Mouse (Mus musculus): ENCODE data around the gene Tbc1d2b. TPM values are rescaled to one million over a fixed set of nuclear protein-coding genes. Genes with fewer than 3 reads are reported as not detected.

The Tbc1d2b gene
- polyA plus RNA-seq, 1 experiment from 2014 or later = 19.0 TPM

DNA sequence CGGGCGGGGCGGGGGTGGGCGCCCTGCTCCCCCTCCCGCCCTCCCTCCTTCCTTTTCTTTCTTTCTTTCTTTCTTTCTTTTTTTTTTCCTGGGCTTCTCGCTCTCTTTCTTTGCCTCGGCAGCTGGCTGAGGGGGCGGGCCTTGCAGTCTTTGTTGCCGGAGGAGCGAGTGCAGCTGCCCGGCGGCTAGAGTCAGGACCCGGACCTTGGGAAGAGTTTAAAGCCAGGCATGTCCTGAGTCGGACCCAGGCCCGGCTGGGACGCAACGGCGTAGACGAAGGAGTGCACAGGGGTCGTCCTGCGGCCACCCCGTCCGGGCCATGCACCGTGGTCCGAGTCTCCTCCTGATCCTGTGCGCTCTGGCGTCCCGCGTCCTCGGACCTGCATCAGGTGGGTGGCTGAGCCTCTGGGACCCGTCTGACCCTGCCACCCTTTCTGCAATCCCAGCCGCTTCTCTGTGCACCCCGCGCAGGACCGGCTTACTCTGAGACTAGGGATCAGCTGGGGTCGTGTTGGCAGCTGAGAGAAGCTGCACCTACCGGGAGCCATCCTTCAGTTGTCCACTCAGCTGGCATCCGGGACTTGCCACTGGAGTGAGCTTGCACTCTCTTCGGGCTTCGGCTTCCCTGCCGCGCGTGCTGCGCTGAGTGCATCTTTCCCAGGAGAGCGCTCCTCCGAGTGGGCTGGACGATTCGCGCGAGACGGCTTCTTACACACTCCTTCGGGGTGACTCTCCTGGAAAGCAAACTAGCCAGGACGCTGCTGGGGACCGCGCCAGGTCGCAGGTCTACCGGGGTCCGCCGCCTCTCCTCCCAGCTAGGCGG lies 107.5 kb downstream of the Tbc1d2b start, which contains the start of gene Adamts7:
Gene Adamts7, plus strand, starts transcription at position 144 of the 823 bp plus-strand sequence.
- Histone ChIP-seq H3K4me1 (peaks cover 11% of the 10 kb centered on the region; the same call in 1 of the 2 replicates), H3K27me3 (no peaks in the 10 kb centered on the region), H3K9me3 (no peaks in the 10 kb centered on the region), H3K4me2 (replicated peaks) (peak within 1 kb of the TSS; percentile 86), H3K36me3 (no peaks in the 10 kb centered on the region), H3K4me3 (peak within 1 kb of the TSS; percentile 81), H3K9ac (peak within 1 kb of the TSS; percentile 82), H3K27ac (peak within 1 kb of the TSS; percentile 70)
- under 1% methylated on average over 55 of the region's 60 CpGs for WGBS
- ATAC-seq (ENCODE audit: insufficient number of reproducible peaks, insufficient read depth, low FRiP score, low TSS enrichment) = peak; percentile 76

- 15% methylated on average over 16 of the region's 29 CpGs for WGBS
- peaks cover 11% of the 10 kb centered on the region; the same call in 1 of the 2 replicates for H3K4me1 ChIP-seq
Measured at GRCm38 (mm10) chr9:90162243-90162925, 108.2 kb downstream of the Tbc1d2b start.

More at GRCm38 (mm10) chr9:90162243-90162925, 108.2 kb downstream of the Tbc1d2b start:
- Histone ChIP-seq H3K9ac (peak overlapping the region; percentile 82), H3K27ac (peak overlapping the region; percentile 70; the same call in 1 of the 2 replicates), H3K27me3 (no peaks in the 10 kb centered on the region), H3K4me2 (replicated peaks) (peak overlapping the region; percentile 86), H3K4me3 (peak overlapping the region; percentile 81), H3K9me3 (no peaks in the 10 kb centered on the region), H3K36me3 (no peaks in the 10 kb centered on the region)
- peak; percentile 80; the same call in 1 of the 2 replicates for ATAC-seq (ENCODE audit: insufficient number of reproducible peaks, insufficient read depth, low FRiP score, low TSS enrichment)

Other genes with a start within 250 kb of the Tbc1d2b start
- gene Ctsh, start 216.7 kb downstream of the Tbc1d2b start, polyA plus RNA-seq (2016; fragmentation: Nextera tagmentation; extraction: Ambion mirVana) = 13.4 and 14.6 TPM in 2 replicates
- gene Morf4l1, start 156.0 kb downstream of the Tbc1d2b start, polyA plus RNA-seq (2016; fragmentation: Nextera tagmentation; extraction: Ambion mirVana) = 505 and 527 TPM in 2 replicates
- 26.0 and 26.6 TPM in 2 replicates for gene Adamts7, start 107.7 kb downstream of the Tbc1d2b start, polyA plus RNA-seq (2016; fragmentation: Nextera tagmentation; extraction: Ambion mirVana)

All from embryonic facial prominence, embryonic 12.5 days (tissue).